Mouse (Mus musculus) kidney, adult 2 months (tissue): ENCODE measurements around the gene Cep131. TPM values are rescaled to one million over a fixed set of nuclear protein-coding genes. Genes with fewer than 3 reads are reported as not detected.
A peak's percentile ranks its signal among the peaks of the same experiment; 100 is the strongest.

Experiments used
- DNase-seq: peaks from one replicate; pipeline ENCODE4 v3.0.0; 2021
- H3K27ac ChIP-seq: fragments of 200-500 bp; 2 replicates; pipeline ENCODE4 v1.5.1; 2012; ENCODE audit warnings: low read depth, low read length, control low read depth, inconsistent platforms; ENCODE audit not compliant: insufficient read depth
- H3K27me3 ChIP-seq: fragments of 200-500 bp; replicated peaks from 2 replicates; pipeline ENCODE4 v1.6.1; 2012; ENCODE audit warnings: mild to moderate bottlenecking, moderate library complexity, low read length, inconsistent platforms; ENCODE audit not compliant: control insufficient read depth, insufficient read depth
- H3K36me3 ChIP-seq: fragments of 200-500 bp; 2 replicates; pipeline ENCODE4 v1.6.1; 2012; ENCODE audit warnings: mild to moderate bottlenecking, moderate library complexity, low read length, inconsistent platforms; ENCODE audit not compliant: control insufficient read depth, insufficient read depth
- H3K4me1 ChIP-seq: fragments of 200-500 bp; 2 replicates; pipeline ENCODE4 v1.6.1; 2011; ENCODE audit warnings: low read length; ENCODE audit not compliant: control insufficient read depth, insufficient read depth
- H3K4me3 ChIP-seq: fragments of 200-500 bp; 2 replicates; pipeline ENCODE4 v1.5.1; 2011; ENCODE audit warnings: mild to moderate bottlenecking, low read depth, low read length, control low read depth; ENCODE audit not compliant: insufficient read depth
- CTCF ChIP-seq: fragments of 200-500 bp; conservative IDR thresholded peaks from 2 replicates; pipeline ENCODE4 v1.5.1; 2011; ENCODE audit warnings: low read depth, mild to moderate bottlenecking, control low read depth, low read length, moderate library complexity, mixed read lengths; ENCODE audit not compliant: insufficient read depth, insufficient read length
- POLR2A ChIP-seq: fragments of 200-500 bp; IDR thresholded peaks from one replicate; pipeline ENCODE4 v1.6.1; 2011; ENCODE audit warnings: low read depth, low read length, control low read depth
- WGBS: fragments of 180-500 bp; shearing (Covaris S2); methylation state at CpG from one replicate; pipeline ENCODE4 v1.1.7; 2018; 5-methylcytosine and 5-hydroxymethylcytosine counted together
- polyA plus RNA-seq: library from polyadenylated mRNA; depleted of rRNA; stranded (reverse); fragments of >200 nt; gene quantifications from 2 replicates; pipeline ENCODE4 v1.2.3, GENCODE M21; 2012

The Cep131 gene
- polyA plus RNA-seq, 1 experiment = 5.8 TPM

DNA sequence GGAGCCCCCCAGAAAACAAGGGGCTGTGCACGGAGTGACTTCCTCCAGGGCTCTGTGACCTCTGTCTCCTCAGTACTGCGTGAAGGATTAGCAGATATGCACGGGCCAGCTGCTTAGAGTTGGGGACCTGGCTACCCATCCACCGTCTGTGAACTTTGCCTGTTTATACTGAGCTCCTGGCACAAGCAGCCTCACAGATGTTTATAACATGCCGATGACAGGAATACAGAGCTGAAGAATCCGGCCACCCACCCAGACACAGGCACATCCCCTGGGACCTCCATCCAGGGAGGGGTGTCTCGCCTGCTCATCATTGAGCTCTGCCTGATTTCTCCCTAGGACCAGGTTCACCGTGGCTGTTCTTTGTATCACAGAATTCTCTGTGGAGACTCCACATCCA is 54.6 kb downstream of the Cep131 start:
- Histone ChIP-seq H3K36me3 (no peaks in the 10 kb centered on the region), H3K4me1 (peaks cover 6% of the 10 kb centered on the region; the same call in 1 of the 2 replicates), H3K4me3 (no peak overlapping the region), H3K27ac (no peak overlapping the region), H3K27me3 (no peaks in the 10 kb centered on the region)
- DNase-seq = no peak
- WGBS = 57% methylated on average over 8 of the region's 8 CpGs
- no peak for TF ChIP-seq CTCF

DNA sequence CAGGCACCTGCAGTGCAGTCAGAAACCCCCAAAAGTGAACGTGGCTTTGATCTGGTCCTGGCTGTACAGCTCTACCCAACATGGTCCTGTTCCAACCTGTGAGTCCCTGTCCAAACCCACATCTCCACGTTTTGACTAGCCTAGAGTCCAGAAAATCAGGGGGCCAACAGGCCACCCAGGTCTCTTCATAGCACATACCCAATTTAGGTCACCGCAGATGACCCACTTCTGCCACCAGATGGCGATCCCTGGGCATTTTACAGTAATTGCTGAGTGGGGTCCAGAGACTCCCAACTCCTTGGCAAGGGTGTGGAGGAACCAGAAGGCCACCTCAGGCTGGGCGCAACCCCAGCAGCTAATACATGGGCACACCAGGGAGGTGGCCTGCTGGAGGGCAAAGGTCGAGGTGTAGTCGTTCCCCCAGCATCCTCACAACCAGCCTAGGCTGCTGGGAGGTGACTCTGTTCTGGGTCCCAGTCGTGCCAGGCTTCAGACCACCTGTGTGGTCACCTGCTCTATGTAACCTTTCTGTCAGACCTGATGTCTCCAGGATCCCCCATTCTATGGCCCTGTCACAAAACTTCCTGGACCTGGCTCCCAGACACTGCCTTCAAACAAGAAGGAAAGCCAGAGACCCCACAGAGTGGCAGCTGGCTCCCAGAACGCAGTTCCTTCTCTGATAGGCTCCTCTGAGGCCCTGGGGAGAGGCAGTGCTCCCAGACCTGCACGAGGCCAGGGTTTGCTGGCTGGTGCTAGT is 56.3 kb downstream of the Cep131 start:
- H3K27me3 ChIP-seq = no peaks in the 10 kb centered on the region
- DNase-seq = peak; percentile 69
- TF ChIP-seq CTCF (peak; percentile 72), POLR2A (no peak)
- H3K4me1 ChIP-seq = peaks cover 6% of the 10 kb centered on the region; the same call in 1 of the 2 replicates
- H3K4me3 ChIP-seq = no peak overlapping the region
- no peak overlapping the region; the same call in 1 of the 2 replicates for H3K27ac ChIP-seq
- WGBS = 29% methylated on average over 10 of the region's 10 CpGs
- no peaks in the 10 kb centered on the region for H3K36me3 ChIP-seq

DNA sequence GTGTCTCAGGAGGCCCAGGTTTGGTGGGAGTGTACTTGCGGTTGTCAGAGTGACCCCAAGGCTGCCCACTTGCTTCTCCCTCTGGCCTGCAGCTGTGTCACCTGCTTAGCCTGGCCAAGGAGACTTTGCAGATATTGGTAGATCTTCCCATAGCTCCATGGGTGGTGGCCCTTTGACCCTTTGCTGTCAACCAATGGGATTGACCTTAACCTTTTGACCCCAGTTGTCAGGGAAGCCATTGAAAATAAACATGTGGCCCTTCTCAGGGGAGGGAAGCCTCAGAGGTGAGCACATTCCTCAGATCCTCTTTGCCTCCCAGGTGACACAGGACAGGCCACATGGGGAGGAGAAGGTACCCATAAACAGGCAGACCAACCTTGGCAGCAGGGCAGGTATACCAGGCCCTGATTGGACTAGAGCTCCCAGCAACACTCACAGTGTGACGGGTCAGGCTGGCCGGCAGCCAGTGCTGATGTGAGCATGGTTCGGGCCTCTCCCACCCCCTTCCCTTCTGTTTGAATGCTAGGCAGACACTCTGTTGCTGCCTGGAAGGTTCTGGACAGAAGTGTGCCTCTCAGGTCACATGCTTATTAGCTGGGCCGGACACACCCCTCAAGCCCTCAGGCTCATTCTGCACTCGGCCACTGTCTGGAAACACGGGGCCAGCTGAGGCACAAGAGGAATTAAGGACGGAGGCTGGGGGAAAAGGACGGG is 57.0 kb downstream of the Cep131 start:
- no peak for TF ChIP-seq POLR2A
- TF ChIP-seq CTCF = no peak
- DNase-seq = peak; percentile 90
- Histone ChIP-seq H3K27me3 (no peaks in the 10 kb centered on the region), H3K27ac (no peak overlapping the region; the same call in 1 of the 2 replicates), H3K4me1 (peaks cover 6% of the 10 kb centered on the region; the same call in 1 of the 2 replicates), H3K36me3 (no peaks in the 10 kb centered on the region), H3K4me3 (no peak overlapping the region)
- WGBS = 39% methylated on average over 9 of the region's 9 CpGs

DNA sequence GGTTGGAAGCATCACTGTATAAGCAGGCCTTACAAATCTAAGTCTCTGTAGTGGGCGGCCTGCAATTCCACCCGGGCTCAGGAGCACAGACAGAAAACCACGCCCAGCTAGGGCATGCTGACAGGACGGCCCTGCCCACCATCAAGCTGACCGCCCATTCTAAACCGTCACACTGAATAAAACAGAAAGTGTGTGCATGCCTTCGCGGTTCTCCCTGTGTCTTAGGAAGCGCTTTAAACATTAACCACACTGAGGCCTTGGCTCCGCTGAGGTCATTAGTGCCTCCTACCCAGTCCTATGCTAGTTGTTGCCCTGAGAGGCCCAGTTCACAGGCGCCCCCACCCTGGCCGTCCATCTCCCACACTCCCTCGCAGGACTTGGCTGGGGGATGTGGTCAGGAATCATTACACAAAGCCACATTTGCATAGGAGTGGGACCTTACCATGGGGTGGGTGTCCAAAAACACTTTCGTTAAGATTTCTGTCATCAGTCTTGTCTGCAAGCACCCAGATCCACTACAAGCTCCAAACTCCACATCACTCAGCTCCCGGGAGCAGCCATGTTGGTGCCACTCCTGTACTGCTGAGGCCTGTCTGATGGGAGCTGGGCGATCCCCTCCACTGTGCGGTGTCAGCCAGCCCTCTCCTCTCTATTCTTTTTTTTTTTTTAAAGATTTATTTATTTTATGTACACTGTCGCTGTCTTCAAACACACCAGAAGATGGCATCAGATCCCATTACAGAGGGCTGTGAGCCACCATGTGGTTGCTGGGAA is 58.1 kb downstream of the Cep131 start:
- no peak overlapping the region for H3K27ac ChIP-seq
- WGBS = 43% methylated on average over 18 of the region's 18 CpGs
- peaks cover 6% of the 10 kb centered on the region; the same call in 1 of the 2 replicates for H3K4me1 ChIP-seq
- TF ChIP-seq CTCF (no peak), POLR2A (no peak)
- H3K27me3 ChIP-seq = no peaks in the 10 kb centered on the region
- no peak overlapping the region for H3K4me3 ChIP-seq
- peak; percentile 93 for DNase-seq
- no peaks in the 10 kb centered on the region for H3K36me3 ChIP-seq

DNA sequence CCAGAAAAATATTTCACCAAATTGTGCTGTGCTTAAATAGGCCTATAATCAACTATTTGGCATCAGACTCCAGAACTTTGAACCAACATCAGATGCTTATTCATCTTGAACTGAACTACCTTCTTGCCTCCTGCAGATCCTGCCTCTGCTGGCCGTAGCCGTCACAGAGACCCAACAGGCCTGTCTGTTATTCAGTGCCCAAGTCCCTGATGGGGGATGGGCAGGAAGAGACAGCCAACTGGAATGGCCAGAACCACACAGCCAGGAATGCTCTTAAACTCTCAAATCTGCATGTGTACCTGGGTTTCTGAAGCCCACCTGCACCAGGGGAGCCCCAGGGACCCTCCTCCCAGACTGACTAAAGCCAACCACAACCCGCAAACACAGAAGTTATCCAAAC is 59.7 kb downstream of the Cep131 start:
- H3K27ac ChIP-seq = no peak overlapping the region
- no peak overlapping the region for H3K4me3 ChIP-seq
- no peaks in the 10 kb centered on the region for H3K27me3 ChIP-seq
- no peaks in the 10 kb centered on the region for H3K36me3 ChIP-seq
- no peak for TF ChIP-seq POLR2A
- TF ChIP-seq CTCF = no peak
- H3K4me1 ChIP-seq = peaks cover 6% of the 10 kb centered on the region; the same call in 1 of the 2 replicates
- 69% methylated on average over 3 of the region's 3 CpGs for WGBS
- DNase-seq = peak; percentile 64

DNA sequence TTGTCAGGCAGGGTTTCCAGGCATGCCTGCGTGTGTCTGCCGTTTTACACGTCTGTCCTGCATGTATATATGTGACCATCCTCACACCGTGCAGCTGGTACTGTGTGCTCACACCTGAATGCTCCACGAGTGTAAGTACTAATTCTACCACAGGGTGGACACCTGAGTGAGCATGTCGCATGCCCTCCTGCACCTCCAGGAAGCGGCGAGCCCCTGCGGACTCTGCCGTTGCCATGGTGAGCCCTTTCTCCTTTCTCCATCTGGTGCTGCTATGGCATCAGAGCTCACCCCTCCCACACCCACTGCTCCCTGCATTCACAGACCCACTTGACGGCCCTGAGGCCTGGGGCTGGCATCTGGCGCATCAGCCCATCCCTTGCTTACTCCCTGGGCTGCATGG is 63.8 kb downstream of the Cep131 start:
- WGBS = 77% methylated on average over 12 of the region's 12 CpGs
- no peak for TF ChIP-seq CTCF
- no peak for TF ChIP-seq POLR2A
- DNase-seq = no peak

More for the DNA sequence above, 63.8 kb downstream of the Cep131 start:
- H3K27me3 ChIP-seq = no peaks in the 10 kb centered on the region
- no peak overlapping the region for H3K27ac ChIP-seq
- no peak overlapping the region for H3K4me3 ChIP-seq
- H3K4me1 ChIP-seq = no peaks in the 10 kb centered on the region
- no peaks in the 10 kb centered on the region for H3K36me3 ChIP-seq
